Mouse (Mus musculus) frontal cortex, postnatal 36 days (tissue): Measurements from ENCODE around the gene Pcnp.
A peak's percentile ranks its signal among the peaks of the same experiment; 100 is the strongest.

Experiments used
- DNase-seq, 2 experiments: peaks; one replicate each; pipeline ENCODE4 v3.0.0; 2022; ENCODE audit warnings: low spot score in 2 of 2

Gene Pcnp

DNA sequence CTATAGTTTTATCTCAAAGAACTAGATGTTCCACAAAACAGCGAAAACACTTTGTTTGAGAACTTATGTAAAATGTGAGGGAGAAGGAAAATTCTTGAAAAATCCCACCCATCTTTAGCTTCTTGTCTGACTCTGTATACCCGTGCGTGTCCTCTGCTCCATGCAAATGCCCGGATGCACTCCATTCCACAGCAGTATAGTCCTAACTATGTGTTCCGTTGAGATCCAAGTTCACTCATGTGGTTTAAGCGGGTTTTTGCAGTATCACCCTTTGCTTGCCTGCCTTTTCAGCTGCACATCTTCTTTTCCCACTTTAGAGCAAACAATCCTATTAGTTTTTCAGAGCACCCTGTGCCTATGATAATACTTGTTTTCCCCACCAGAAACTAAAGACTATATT is 7.0 kb upstream of the Pcnp start:
- DNase-seq: no peak

DNA sequence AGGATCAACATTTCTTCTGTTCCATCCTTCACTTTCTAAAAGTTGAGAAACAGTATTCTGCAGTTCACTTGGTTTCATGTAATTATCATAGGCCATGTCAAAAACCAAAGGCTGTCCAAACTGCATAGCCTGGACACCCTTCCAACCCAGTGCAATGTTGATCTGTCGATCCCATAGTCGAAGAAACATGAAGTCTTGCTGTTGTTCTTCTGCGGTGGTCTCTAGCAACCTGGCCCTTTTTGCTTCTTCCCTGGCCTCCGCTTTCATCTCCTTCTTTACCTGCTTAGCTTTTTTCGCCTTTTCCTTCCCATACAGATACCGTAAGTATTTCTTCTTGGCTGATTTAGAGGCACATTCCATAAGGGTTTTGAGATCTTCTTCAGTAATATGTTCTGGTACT is 5.0 kb upstream of the Pcnp start:
- DNase-seq: no peak

DNA sequence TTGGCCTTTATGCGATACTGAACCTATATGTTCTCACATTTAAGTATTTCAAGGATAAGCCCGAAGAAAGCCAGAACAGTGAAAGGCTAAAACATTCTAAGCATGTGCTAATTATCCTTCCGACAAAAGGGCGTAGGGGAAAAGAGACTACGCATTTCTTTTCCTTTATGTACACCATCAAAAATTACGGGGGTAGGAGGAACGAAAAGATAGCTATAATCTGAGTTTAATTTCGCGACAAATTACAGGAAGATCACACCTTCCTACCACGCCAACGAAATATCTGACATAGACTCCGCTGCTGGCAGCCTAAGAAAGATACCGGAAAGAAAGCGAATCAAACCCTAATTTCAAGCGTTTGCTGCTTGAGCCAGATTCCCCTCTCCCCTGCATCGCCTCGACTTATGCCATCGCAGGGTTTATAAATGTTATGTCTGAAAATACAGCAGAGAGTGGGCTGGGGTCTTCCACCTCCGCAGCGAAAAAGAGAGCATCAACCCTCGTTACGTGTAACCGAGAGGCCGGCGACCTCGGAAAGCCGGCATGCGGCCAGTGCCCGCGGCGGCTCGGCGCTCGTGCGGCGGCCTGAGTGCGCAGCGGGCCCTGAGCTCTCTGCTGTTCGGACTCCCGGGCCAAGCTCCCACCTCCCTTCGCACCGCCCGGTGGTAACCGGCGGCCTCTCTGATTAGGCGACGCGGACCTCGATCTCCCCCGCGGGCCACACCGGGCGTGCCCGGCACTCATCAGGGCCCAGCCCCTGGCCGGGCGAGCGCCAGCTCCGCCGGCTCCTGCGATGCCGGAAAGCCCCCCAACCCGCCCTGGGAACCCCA is 602 bp downstream of the Pcnp start:
- DNase-seq: no peak

DNA sequence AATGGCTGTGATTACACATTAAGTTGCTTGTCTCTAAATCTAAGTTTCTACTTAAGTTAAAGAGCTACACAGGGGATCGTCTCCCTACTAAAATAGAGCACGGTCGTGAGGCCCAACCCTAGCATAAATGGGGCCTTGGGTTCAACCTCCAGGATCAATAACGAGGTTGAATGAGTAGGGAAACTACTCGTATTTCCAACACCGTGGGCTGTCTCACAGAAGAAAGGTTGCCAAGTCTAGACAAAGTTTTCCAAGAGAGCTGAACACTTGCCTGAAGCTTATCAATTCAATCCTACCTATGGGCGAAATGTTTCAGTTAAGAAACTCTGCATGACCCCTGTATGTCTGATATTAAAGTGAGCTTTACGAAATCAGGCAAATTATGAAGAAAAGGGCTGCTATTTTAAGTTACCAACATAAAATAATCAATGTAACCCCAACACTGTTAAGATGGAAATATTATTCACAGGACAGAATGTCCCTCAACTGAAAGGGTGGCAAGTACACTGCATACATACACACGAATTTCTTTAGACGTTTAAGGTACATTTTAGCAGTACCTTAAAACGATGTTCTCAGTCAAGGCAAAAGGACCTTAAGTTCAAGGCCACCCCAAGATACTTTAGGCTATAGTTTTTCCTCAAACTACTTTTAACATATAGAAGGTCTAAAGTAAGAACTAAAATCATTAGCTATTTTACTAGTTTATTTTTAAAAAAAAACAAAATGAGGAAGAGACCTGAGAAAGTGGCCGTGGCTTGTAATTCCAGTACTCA is 1.5 kb downstream of the Pcnp start:
- DNase-seq: no peak

DNA sequence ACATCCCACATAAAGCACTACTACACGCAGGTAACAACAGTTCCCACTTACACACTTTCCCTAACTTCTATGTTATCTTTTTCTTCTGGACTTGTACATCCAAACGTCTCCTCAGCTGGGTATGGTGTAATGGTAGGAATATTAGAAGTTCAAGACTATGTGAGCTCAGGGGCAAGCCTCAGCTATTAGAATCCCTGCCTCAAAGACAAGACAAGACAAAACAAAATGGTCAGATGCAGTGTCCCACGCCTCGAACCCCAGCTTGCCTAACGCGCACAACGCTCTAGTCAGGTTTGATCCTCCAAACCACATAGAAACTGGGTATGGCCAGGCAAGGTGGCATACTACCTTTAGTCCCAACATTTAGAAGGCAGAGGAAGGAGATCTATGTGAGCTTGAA is 9.9 kb downstream of the Pcnp start:
- DNase-seq: no peak

DNA sequence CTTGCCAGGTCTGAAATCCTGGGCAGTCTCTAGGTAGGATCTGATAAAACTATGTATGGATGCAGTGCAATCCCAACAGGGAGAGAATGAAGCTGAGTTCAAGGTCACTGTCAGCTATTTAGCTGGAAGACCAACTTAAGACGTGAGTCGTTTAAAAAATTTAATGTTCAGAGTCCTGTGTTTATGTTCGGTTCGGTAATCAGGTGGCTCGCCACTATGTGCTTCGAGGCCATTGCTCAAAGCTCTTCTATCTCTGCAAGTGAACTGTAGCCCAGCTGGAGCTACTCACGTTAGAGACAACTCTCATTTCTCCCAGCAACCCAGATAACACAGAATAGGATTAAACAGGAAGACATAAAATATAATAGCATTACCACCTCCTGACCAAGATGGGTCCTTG is 15.5 kb downstream of the Pcnp start:
- no peak for DNase-seq

DNA sequence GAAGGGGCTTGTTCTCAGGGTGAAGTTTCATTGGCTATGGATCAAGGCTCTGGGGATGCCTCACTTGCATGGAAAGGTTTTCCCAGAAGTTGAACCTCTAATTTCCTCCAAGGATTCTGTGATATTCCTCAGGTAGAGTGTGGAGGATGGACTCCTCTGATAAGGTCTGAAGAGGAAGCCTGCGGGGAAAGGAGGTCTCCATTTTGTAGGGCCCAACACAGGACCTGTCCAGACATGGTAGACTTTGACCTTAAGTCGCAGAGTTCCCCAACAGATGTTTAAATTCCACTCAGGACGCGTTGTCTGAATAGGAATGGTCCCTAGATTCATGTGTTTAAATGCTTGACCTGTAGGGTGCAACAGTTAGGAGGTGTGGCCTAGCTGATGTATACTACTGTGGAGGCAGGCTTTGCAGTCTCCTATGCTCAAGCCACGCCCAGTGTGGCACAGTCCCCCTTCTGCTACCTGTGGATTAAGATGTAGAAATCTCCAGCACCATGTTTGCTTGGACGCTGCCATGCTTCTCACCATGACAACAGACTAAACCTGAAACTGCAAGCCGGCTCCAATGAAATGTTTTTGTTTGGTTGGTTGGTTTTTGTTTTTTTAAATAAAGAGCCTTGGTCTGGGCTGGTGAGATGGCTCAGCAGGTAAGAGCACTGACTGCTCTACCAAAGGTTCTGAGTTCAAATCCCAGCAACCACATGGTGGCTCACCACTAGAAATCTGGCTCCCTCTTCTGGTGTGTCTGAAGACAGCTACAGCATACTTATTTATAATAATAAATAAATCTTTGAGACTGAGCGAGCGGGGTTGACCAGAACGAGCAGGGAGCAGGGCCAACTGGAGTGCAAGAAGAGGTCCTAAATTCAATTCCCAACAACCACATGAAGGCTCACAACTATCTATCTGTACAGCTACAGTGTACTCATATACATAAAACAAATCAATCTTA is 16.5 kb downstream of the Pcnp start:
- no peak for DNase-seq

DNA sequence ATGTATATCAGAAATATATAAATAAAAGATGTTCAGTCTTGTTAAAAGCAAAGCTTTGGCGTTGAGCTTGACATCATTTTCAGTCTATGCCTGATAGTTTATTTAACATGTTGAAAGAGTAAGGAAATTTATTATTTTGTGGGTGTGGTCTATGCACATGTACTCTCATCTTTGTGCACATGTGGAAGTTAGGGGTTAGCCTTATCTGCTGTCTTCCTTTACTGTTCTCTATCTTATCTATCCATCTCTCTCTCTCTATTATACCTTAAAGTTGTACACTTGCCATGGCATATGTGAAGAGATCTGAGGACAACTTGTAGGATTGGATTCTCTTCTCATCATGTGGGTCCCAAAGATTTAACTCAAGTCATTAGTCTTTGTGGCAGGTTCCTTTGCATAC is 20.7 kb downstream of the Pcnp start:
- no peak for DNase-seq

DNA sequence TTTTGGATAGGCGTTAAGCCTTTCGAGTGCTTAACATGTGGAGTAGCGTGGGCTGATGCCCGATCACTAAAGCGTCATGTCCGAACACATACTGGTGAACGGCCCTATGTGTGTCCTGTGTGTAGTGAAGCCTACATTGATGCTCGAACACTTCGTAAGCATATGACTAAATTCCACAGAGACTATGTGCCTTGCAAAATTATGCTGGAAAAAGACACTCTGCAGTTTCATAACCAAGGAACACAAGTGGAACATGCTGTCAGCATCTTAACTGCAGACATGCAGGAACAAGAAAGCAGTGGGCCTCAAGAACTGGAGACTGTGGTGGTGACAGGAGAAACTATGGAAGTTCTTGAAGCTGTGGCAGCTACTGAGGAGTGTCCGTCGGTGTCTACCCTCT is 22.7 kb downstream of the Pcnp start:
- peak; percentile 17 to 31 for DNase-seq

DNA sequence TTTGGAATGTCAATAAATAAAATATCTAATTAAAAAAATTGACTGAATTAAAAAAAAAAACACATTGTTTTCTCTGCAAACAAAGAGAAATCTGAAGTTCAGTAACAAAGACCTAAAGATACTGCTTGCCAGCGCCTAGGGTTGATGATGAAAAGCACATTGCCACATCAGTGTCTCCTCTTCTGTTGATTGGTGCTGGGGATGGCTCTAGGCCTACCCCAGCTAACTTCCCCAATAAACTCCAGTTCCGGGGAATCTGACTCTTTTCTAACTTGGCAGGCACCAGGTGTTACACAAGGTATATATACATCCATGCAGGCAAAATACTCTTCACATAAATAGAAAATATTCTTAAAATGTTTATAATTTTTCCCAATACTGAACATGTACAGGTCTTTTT is 35.3 kb downstream of the Pcnp start:
- no peak for DNase-seq

DNA sequence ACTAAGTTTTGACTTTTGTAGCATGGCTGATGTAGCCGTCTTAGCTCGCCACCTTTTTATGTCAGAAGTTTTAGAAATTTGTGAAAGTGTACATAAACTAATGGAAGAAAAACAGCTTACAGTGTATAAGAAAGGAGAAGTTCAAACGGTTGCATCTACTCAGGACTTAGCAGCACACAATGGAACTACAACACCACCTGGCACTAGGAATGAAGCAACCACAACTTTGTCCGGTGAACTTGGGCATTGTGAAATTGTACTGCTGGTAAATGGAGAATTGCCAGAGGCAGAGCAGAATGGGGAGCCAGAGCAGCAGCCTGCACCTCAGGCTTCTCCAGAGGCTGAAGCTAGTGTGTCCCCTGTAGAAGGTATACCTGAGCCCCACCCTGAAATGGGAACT is 39.2 kb downstream of the Pcnp start:
- no peak for DNase-seq

DNA sequence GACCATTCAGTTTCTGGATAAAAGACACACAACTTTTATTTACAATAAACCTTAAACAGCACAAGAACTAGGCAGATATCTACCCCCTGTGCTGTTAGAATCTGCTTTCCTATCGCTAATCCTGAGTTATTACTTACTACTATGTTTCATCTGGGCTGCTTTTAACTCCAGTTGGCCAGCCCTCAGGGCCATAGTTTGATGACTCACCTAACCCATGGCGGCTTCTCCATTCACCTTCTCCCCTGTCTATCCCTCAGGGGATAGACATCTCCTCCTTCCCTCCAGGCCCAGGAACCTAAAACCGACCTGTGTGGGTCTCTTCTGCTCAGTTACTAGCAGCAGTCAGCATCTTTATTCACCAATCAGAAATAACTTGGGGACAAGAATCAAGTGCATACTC is 43.5 kb downstream of the Pcnp start:
- no peak for DNase-seq

DNA sequence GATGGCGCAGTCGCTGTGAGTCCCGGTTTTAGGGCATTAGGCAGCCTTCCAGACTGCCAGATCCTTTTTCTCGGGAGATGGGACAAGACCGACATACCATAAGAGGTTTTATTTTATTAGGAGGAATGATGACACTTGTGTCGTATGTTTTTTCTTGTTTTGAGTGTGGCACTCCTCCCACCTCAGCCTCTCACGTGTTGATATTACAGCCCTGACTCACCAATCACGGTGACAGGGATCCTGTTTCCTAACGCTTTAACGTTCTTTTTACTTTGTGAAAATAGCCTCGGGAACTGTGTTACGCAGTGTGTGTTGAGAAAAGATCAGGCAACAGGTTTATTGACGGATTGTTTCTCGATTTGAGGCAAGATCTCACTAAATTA is 54.6 kb downstream of the Pcnp start:
- peak in 1 of 2 experiments; percentile 24 for DNase-seq

DNA sequence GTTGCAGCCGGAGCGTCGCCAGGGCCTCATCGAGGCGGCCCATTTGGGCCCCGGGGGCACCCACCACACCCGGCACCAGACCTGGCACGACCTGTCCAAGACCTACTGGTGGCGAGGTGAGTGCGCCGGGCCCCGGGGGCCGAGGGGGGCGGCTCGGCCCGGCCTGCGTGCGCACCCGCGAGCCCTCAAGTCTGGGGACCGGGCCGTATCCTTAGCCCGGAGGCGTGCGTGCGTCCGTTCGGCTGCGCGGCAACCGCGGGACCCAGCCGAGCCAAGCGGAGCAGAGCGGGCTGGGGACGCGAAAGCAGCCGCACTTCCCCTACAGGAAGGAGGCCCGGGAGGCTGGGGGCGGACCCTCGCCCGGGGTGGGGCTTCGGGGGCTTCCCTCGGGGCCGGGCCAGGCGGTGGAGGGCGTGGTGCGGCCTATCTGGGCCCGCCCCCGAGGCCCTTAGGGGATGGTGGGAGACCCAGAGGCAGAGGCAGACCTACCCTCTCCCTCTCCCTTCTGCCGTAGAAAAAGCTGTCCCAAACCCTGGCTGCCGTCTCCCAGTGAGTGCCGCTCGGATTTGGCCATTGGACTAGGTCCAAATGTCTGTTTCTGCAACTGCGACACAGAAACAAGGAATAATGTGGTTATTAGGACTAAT is 55.2 kb downstream of the Pcnp start:
- DNase-seq: peak; percentile 71 to 79

DNA sequence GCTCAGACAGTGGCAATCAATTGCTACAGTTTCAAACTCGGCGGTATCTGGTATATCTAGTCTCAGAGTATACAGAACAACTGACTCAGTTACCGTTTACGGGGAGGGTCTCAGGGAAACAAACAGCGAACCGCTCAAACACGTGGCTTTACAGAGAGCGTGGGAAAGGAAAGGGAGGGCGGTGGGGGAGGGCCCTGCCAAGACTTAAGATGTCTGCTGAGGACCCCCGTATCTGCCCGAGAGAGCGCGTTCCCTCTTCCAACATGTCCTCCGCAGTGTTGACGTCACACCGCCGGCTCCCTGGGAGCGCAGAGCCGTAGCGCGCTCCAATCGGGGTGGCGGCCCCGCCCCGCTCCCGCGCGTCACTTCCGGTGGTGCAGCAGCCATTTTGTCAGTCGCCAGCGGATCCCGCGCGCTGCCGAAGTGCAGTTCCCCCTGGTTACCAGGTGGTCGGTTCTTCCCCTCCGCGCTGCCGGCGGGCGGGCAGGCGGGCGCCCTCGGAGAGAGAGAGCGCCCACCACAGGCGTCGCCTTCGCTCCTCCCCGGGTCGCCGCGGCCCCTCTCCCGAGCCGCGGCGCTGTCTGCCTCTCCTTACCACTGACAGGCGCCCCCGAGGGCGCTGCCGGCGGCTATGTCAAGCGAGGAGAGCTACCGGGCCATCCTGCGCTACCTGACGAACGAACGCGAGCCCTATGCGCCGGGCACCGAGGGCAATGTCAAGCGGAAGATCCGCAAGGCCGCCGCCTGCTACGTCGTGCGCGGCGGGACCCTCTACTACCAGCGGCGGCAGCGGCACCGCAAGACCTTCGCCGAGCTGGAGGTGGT is 55.9 kb downstream of the Pcnp start, which contains the start of gene Zbtb11:
Gene Zbtb11, plus strand, starts transcription at position 453 of the 825 bp plus-strand sequence.
- DNase-seq: peak; percentile 98 to 99

DNA sequence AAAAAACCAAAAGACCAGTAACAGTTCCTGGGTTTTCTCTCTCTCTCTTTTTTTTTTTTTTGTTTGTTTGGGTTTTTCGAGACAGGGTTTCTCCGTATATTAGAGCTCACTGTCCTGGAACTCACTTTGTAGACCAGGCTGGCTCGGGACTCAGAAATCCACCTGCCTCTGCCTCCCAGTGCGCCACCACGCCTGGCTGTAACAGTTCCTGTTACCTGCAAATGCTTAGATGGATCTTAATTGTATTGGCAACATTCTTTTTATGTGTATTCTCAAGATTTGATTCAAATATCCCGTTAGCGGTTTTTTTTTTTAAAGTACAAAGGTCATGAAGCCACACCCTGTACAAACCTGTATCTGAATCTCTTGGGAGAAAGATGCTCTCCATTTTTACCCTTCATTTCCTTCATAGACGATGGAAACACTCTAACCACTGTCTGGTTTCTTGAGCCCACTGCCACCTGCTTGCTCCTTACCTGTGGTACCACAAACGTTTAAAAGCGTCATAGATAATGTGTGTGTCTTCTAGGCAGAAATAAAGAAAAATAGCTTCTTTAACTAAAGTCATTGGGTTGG is 56.8 kb downstream of the Pcnp start:
- DNase-seq: no peak

DNA sequence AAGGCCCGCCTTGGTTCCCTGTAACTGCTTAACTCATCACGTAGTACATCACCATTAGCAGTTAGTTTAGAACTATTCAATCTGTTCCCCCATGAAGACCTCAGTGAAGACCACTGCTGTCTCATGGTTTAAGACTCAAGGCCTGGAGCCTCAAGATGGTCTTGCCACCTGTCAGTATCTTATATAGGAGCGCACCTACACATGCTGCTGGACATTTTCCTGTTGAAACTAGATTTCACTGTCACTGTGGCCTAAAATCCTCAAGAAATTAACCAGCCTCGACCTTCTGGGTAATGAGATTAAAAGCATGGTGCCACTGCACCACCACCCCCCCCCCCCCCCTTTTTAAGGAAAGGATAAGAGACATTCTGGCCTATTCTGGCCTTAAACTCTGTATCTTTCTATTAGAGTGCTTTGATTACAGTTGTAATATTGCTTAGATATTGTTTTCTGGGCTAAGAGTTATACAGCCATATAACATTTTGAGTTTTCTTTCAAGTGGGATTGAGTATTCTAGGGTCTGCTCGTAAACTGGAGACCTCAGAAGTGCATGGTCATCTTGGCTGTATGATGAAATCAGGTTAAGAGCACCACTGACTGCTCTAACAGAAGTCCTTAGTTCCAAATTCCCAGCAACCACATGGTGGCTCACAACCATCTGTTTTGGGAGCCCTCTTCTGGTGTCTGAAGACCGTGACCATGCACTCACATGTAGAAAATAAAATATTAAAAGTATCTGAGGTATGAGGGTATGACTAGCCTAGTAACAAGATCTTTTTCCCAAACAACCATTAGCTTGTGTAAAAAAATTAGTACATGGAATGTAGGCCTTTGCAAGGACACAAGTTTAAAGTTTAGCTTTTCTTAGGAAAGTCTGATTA is 57.6 kb downstream of the Pcnp start:
- no peak for DNase-seq

DNA sequence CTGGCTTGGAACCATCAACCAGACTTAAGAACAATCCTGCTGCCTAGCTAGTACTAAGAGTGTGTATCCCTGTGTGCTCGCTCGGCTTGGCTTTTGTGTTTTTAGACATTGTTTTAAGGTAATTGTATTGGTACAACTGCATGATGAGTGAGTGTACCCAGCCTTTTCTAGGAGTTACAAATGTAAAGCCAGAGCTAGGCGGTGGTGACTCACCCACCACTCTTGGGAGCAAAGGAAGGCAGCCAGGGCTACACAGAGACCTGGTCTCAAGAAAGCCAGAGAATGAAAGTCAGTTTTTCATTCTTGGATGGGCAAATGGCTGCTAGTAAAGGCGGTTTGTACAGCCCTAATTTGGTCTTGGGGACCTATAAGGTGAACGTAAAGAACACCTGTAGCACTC is 59.1 kb downstream of the Pcnp start:
- no peak for DNase-seq

DNA sequence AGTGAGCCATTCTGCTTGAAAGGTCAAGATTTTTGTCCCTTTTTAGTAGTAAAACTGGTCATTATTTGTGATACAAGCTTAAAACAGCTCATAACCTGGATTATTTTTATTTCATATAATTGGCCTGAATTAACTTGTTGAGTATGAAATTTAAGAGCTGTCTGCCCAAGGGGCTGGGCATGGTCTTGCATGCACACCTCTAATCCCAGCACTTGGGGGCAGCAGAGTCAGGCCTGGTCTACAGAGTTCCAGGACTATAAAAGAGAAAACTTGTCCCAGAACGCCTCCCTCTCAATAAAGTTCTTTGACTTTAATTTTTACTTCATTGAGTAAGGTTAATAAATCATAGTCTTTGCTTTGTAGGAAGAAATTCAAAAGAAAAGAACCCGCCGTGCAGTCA is 60.4 kb downstream of the Pcnp start:
- no peak for DNase-seq
